Mouse (Mus musculus): ENCODE results near the gene Engase. TPM values are rescaled to one million over a fixed set of nuclear protein-coding genes. Genes with fewer than 3 reads are reported as not detected.

Gene Engase
- total RNA-seq, 2 experiments from 2014 or later = 13.3 to 14.1 TPM

DNA sequence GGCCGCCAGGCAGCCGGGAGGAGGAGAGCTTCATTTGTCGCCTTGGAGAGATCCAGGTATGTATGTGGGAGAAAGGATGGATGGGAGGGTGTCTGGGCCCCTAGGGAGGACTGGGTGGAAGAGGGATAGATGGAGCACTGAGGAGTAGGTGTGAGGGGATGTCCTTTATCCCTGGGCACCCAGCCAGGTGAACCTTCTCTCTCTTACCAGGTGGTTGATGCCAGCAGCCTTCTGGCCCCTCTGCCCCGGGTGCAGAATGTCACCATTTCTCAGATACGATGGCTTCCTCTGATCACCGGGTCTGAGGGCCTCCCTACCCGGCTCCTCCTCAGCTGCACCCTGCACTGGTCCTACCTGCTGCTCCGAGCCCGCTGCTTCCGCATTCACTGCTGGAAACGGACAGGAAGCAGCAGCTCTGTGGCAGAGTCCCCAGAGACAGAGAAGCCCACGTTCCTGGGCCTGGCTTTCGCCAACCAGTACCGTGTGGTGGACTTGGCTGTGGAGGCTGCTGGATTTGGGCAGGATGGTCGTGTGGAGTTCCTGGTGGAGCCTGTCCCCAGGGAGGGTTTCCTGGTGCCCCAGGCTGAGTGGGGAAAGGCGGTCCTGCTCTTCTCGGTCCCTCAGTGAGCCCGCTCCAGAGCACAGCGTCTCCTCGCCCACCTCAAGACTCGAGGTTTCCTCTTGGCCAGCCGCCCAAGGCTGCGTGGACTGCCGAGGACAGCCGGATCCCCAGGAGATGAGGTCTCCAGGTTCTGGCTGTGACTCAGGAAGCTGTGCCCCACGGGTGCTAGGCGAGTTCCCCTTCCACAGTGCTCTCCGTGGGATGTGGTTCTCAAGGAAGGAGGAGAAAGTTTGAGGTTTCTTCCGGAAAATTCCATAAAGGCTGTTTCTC lies 10.5 kb downstream of the Engase start:
- peak in 1 of 2 experiments; percentile 44 for DNase-seq (ENCODE audit: low spot score in 2 of 2)

GRCm38 (mm10) chr11:118488191-118488906 lies 11.7 kb downstream of the Engase start:
- DNase-seq (ENCODE audit: low spot score in 2 of 2) = no peak

DNA sequence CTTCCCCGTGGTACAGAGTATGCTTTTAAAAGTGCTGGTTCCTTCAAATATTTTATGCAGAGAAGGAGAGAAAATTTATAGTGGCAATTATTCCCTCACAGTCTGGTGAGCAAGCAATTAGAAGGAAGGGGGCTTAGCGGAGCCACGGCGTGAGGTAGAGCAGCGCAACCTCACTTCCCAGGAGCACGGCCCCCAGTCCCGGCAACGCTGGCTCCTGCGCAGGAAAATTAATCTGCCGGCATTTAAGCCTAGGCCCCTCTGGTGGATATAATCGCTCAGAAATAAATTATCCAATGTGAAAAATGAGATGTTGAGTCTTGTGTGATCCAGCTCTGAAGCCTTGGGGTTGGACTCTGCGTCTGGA lies 12.3 kb downstream of the Engase start:
- DNase-seq (ENCODE audit: low spot score in 2 of 2) = no peak

DNA sequence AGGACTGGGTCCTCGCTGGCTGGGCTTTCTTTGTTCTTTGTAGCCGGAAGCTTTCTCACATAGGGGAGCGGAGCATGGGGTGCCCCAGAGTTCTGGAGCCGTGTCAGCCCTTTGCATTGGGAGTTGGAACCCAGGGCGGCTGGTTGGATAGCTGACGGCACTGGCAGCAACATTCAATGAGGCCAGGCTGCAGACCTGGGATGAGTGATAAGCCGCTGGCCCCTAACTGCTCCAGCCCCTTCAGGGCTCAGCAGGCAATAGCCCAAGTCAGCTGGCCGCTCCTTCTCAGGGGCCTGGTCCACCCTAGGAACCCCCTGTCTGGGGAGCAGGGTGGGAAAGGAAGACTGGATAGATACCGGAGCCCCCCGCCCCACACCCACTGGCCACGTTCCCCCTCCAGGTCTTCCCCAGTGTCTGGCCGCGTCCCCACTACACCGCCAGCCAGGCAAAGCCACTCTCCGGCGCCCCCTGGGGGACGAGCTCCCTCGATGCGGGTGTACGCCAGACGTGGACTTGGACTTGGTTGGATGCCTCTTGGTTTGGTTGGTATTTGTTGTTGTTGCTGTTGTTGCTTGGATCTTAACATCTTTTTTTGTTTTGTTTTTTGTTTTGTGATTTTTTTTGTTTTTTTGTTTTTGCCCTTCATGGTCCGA lies 14.1 kb downstream of the Engase start:
- DNase-seq (ENCODE audit: low spot score in 2 of 2) = peak; percentile 63 to 73

- DNase-seq (ENCODE audit: low spot score in 2 of 2) = no peak
Measured at GRCm38 (mm10) chr11:118491230-118491629, 14.6 kb downstream of the Engase start.

DNA sequence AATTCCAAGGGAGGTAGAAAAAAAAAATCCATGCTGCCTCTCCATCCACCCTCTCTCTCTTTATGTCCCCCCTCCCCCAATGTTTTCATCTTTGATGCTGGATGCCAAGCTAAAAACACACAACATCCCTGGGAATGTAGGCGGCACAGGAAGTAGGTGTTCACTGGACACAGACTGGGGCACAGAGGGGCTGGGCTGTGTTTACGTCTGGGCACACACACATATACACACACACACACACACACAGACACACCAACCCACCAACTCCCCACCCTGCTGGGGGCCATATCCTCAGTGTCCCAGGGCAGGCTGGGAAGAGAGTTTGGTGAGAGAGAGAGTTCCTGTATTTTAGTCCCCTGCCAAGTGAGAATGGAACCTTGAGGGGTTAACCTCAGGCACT lies 16.8 kb downstream of the Engase start:
- no peak for DNase-seq (ENCODE audit: low spot score in 2 of 2)

- no peak for DNase-seq (ENCODE audit: low spot score in 2 of 2)
Measured at GRCm38 (mm10) chr11:118494001-118494737, 17.5 kb downstream of the Engase start.

DNA sequence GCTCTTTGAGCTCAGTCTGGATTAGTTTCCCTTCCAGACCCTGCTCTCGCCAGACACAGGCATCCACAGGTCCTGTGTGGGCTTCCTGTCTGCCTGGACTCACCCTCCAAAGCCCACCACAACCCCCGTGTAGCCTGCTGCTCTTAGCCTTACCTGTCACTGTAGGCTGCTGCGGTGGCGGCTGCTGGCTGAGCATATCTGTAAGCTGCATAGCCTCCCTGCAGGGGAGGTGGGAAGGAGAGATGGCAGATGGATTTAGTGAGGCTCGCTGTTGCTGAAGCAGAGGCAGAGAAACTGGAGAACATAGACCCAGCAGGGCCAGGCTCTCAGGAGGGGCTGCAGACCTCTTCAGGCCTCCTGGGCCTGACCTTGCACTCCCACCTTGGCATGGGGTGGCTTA lies 18.4 kb downstream of the Engase start:
- peak in 1 of 2 experiments; percentile 56 for DNase-seq (ENCODE audit: low spot score in 2 of 2)

GRCm38 (mm10) chr11:118496066-118496689 lies 19.5 kb downstream of the Engase start:
- DNase-seq (ENCODE audit: low spot score in 2 of 2) = peak; percentile 37 to 39

GRCm38 (mm10) chr11:118502990-118503389 lies 26.4 kb downstream of the Engase start:
- DNase-seq (ENCODE audit: low spot score in 2 of 2) = no peak

- DNase-seq (ENCODE audit: low spot score in 2 of 2) = no peak
Measured at GRCm38 (mm10) chr11:118503418-118504179, 27.0 kb downstream of the Engase start.

- peak; percentile 43 to 66 for DNase-seq (ENCODE audit: low spot score in 2 of 2)
Measured at GRCm38 (mm10) chr11:118504180-118504454, 27.5 kb downstream of the Engase start.

DNA sequence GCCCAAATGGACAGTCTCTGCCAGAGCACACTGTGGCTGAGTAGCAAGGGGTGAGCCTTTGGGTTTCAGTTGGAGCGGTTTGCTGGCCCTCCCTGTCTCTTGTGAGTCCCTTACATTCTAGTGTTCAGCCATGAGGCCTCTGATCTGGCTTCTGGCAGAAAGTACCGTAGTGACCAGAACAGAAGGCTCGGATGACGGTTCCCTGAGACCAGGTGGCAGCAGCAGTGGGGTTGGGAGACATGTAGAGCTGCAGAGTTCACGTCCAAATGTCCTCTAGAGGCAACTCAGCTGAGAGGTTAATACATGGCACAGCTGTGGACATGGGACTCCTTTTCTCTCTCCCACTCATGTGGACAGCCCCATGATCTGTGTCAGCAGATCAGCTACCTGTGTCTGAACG lies 30.5 kb downstream of the Engase start:
- DNase-seq (ENCODE audit: low spot score in 2 of 2) = no peak

GRCm38 (mm10) chr11:118507904-118508303 lies 31.3 kb downstream of the Engase start:
- DNase-seq (ENCODE audit: low spot score in 2 of 2) = peak; percentile 82 to 83

- DNase-seq (ENCODE audit: low spot score in 2 of 2) = no peak
Measured at GRCm38 (mm10) chr11:118508341-118508740, 31.7 kb downstream of the Engase start.

- peak; percentile 60 to 66 for DNase-seq (ENCODE audit: low spot score in 2 of 2)
Measured at GRCm38 (mm10) chr11:118511851-118512250, 35.2 kb downstream of the Engase start.

- DNase-seq (ENCODE audit: low spot score in 2 of 2) = no peak
Measured at GRCm38 (mm10) chr11:118512257-118512910, 35.8 kb downstream of the Engase start.

DNA sequence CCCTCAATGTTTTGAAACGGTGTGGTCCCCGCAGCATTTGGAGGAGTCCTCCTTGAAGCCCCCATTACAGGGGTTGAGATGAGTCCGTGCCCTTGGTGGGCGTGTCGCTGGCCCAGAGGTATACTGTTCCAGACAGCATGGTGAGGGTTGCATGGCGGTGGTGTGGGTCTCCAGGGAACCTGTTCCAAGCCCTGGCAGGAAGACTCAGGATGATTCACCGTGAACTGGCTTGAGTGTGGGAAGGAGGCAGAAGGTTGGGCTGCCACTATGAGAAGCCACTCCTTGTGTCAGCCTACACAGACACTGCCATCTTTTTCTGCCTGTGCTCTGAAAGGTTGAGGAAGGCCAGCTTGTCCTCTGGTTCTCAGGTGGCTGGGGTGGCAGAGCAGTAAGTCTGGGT lies 41.3 kb downstream of the Engase start:
- no peak for DNase-seq (ENCODE audit: low spot score in 2 of 2)

DNA sequence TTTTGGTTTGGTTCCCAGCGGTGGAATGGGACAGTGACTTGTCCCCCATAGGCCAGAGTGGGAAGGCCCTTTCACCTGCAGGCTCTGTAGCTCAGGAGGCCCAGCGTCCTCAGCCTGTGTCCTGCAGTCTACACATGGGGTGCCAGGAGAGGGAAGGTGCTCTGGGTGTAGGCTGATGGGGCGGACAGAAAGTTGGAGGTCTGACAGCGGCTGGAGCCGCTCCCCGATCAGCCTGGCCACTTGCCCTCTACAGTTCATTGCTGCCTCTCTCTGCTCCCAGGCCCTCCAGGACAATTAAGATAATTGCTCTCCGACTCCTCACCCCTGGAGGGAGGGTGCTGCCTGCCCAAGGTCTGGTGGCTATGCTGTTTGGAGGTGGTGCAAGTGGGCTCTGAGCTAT lies 42.1 kb downstream of the Engase start:
- no peak for DNase-seq (ENCODE audit: low spot score in 2 of 2)

- no peak for DNase-seq (ENCODE audit: low spot score in 2 of 2)
Measured at GRCm38 (mm10) chr11:118520251-118520650, 43.6 kb downstream of the Engase start.
